Mouse (Mus musculus): ENCODE measurements at regions not wholly inside any gene's neighbourhood (a gene's known extent, or its start where the extent isn't known, plus 50 kb on each side); places are given as distances from the start of the nearest gene placed in this dataset.

- 70% methylated on average over 10 of the region's 10 CpGs for whole genome bisulfite sequencing
These were observed 2564.3 kb upstream of the Gm7489 start for GRCm38 (mm10) chr15:51320366-51320894.

GRCm38 (mm10) chr15:51323284-51323683 is 2561.4 kb upstream of the Gm7489 start:
- DNase-seq (ENCODE audit: low spot score) (no peak), ATAC-seq (no peak)
- H3K36me3 ChIP-seq (ENCODE audit: insufficient read depth, low read length) = no peaks in the 10 kb centered on the region
- no peaks in the 10 kb centered on the region for H3K4me1 ChIP-seq (ENCODE audit: insufficient read depth, low read depth, low read length)
- no peak for TF ChIP-seq CTCF (IDR thresholded peaks at IDR 0.05)
- TF ChIP-seq EP300 (IDR thresholded peaks at IDR 0.05) = no peak
- H3K9me3 ChIP-seq (ENCODE audit: low read length) = no peaks in the 10 kb centered on the region
- H3K4me2 ChIP-seq (replicated peaks; ENCODE audit: low read depth, low read length) = no peak overlapping the region
- no peak overlapping the region for H3K9ac ChIP-seq (replicated peaks; ENCODE audit: low read depth)
- no peak overlapping the region for H3K27ac ChIP-seq (ENCODE audit: low read length)
- H3K4me3 ChIP-seq (ENCODE audit: low read depth, low read length) = no peak overlapping the region
- 65% methylated on average over 5 of the region's 5 CpGs for WGBS
- no peaks in the 10 kb centered on the region for H3K27me3 ChIP-seq (replicated peaks; ENCODE audit: insufficient read depth, low read length)

More at GRCm38 (mm10) chr15:51320366-51320894, 2564.3 kb upstream of the Gm7489 start:
- TF ChIP-seq EP300 (IDR thresholded peaks at IDR 0.05) (no peak), CTCF (IDR thresholded peaks at IDR 0.05) (no peak)
- DNase-seq (ENCODE audit: low spot score) (no peak), ATAC-seq (no peak)
- Histone ChIP-seq H3K9me3 (ENCODE audit: low read length) (no peaks in the 10 kb centered on the region), H3K4me2 (replicated peaks; ENCODE audit: low read depth, low read length) (no peak overlapping the region), H3K27me3 (replicated peaks; ENCODE audit: insufficient read depth, low read length) (no peaks in the 10 kb centered on the region), H3K4me3 (ENCODE audit: low read depth, low read length) (no peak overlapping the region), H3K27ac (ENCODE audit: low read length) (no peak overlapping the region), H3K36me3 (ENCODE audit: insufficient read depth, low read length) (no peaks in the 10 kb centered on the region), H3K4me1 (ENCODE audit: insufficient read depth, low read depth, low read length) (no peaks in the 10 kb centered on the region), H3K9ac (replicated peaks; ENCODE audit: low read depth) (no peak overlapping the region)

DNA sequence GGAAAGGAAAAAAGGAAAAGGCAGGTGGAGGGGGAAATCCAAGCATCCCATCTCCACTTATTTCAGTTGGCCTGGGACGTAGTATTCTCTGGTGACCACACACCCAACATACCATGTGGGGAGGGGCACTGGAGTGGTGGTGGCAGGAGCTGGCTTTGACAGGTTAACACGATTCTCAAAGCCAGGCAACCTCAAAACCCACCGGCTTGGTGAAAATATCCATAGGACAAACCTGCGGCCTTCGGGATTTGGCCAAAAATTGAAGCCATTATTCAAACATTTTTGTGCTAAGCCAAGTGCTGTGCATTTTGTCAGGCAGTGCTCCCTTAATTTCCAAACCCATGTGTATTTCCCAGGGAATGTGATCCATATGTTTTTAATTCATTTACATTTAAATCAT is 2560.5 kb upstream of the Gm7489 start:
- no peak for DNase-seq (ENCODE audit: low spot score)
- TF ChIP-seq CTCF (IDR thresholded peaks at IDR 0.05) = no peak
- no peak for TF ChIP-seq EP300 (IDR thresholded peaks at IDR 0.05)
- no peak for ATAC-seq
- 80% methylated on average over 5 of the region's 5 CpGs for WGBS
- no peak overlapping the region for H3K27ac ChIP-seq (ENCODE audit: low read length)
- H3K27me3 ChIP-seq (replicated peaks; ENCODE audit: insufficient read depth, low read length) = no peaks in the 10 kb centered on the region
- H3K4me1 ChIP-seq (ENCODE audit: insufficient read depth, low read depth, low read length) = no peaks in the 10 kb centered on the region
- H3K9ac ChIP-seq (replicated peaks; ENCODE audit: low read depth) = no peak overlapping the region
- no peak overlapping the region for H3K4me2 ChIP-seq (replicated peaks; ENCODE audit: low read depth, low read length)
- H3K36me3 ChIP-seq (ENCODE audit: insufficient read depth, low read length) = no peaks in the 10 kb centered on the region
- no peaks in the 10 kb centered on the region for H3K9me3 ChIP-seq (ENCODE audit: low read length)
- no peak overlapping the region for H3K4me3 ChIP-seq (ENCODE audit: low read depth, low read length)

- Histone ChIP-seq H3K4me3 (ENCODE audit: low read depth, low read length) (no peak overlapping the region), H3K9me3 (ENCODE audit: low read length) (no peaks in the 10 kb centered on the region), H3K4me1 (ENCODE audit: insufficient read depth, low read depth, low read length) (no peaks in the 10 kb centered on the region), H3K27me3 (replicated peaks; ENCODE audit: insufficient read depth, low read length) (no peaks in the 10 kb centered on the region), H3K27ac (ENCODE audit: low read length) (no peak overlapping the region), H3K9ac (replicated peaks; ENCODE audit: low read depth) (no peak overlapping the region), H3K4me2 (replicated peaks; ENCODE audit: low read depth, low read length) (no peak overlapping the region), H3K36me3 (ENCODE audit: insufficient read depth, low read length) (no peaks in the 10 kb centered on the region)
- TF ChIP-seq CTCF (IDR thresholded peaks at IDR 0.05) = no peak
- no peak for TF ChIP-seq EP300 (IDR thresholded peaks at IDR 0.05)
- ATAC-seq (no peak), DNase-seq (ENCODE audit: low spot score) (no peak)
- WGBS = 47% methylated on average over 5 of the region's 5 CpGs
These were observed 2557.0 kb upstream of the Gm7489 start for GRCm38 (mm10) chr15:51327702-51328101.

DNA sequence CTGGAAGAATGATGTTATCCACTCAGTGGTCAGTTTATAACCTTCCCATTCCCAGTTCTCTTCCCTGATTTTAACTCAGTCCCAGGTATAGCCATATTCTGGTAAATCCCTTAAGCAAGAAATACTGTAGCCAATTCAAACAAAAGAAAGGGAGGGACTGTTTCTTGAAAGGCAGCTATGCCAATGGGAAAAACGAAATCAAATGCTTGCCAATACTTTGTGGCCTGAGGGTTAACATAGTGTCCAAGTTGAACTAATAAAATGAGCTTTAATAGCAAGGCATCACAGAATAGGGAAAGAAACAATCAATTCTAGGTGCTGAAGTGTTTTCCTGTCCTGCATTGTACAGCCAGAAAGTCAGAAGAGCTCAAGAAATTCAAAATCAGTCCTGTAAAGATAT is 2548.3 kb upstream of the Gm7489 start:
- Histone ChIP-seq H3K4me1 (ENCODE audit: insufficient read depth, low read depth, low read length) (no peaks in the 10 kb centered on the region), H3K36me3 (ENCODE audit: insufficient read depth, low read length) (no peaks in the 10 kb centered on the region), H3K4me3 (ENCODE audit: low read depth, low read length) (no peak overlapping the region), H3K4me2 (replicated peaks; ENCODE audit: low read depth, low read length) (no peak overlapping the region), H3K27ac (ENCODE audit: low read length) (no peak overlapping the region), H3K9ac (replicated peaks; ENCODE audit: low read depth) (no peak overlapping the region), H3K9me3 (ENCODE audit: low read length) (no peaks in the 10 kb centered on the region), H3K27me3 (replicated peaks; ENCODE audit: insufficient read depth, low read length) (no peaks in the 10 kb centered on the region)
- WGBS = 74% methylated on average over 1 of the region's 1 CpGs
- DNase-seq (ENCODE audit: low spot score) (no peak), ATAC-seq (no peak)
- TF ChIP-seq EP300 (IDR thresholded peaks at IDR 0.05) (no peak), CTCF (IDR thresholded peaks at IDR 0.05) (no peak)

DNA sequence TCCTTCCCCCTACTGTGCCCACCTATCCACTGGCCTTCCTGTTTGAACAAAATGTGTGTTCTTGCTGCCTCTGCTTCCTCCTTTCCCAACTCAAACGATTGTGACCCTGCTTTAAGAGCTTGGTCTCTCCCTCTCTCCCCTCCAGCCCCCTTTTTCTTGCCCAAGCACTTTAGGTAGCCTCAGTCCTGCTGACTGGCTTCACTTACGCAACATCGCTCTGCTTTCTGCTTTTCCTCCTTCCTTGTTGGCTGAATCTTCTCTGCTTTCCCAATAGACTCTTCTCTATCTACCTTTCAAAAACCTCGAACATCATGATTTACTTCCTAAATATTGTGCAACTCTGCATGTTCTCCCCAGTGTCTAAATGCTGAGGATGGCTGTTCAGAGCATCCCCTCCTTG is 2538.4 kb upstream of the Gm7489 start:
- H3K4me1 ChIP-seq (ENCODE audit: insufficient read depth, low read depth, low read length) = no peaks in the 10 kb centered on the region
- no peaks in the 10 kb centered on the region for H3K27me3 ChIP-seq (replicated peaks; ENCODE audit: insufficient read depth, low read length)
- ATAC-seq (no peak), DNase-seq (ENCODE audit: low spot score) (no peak)
- H3K9me3 ChIP-seq (ENCODE audit: low read length) = no peaks in the 10 kb centered on the region
- H3K4me2 ChIP-seq (replicated peaks; ENCODE audit: low read depth, low read length) = no peak overlapping the region
- H3K4me3 ChIP-seq (ENCODE audit: low read depth, low read length) = no peak overlapping the region
- H3K36me3 ChIP-seq (ENCODE audit: insufficient read depth, low read length) = no peaks in the 10 kb centered on the region
- 67% methylated on average over 4 of the region's 4 CpGs for whole genome bisulfite sequencing
- H3K27ac ChIP-seq (ENCODE audit: low read length) = no peak overlapping the region
- TF ChIP-seq CTCF (IDR thresholded peaks at IDR 0.05) (no peak), EP300 (IDR thresholded peaks at IDR 0.05) (no peak)
- H3K9ac ChIP-seq (replicated peaks; ENCODE audit: low read depth) = no peak overlapping the region

DNA sequence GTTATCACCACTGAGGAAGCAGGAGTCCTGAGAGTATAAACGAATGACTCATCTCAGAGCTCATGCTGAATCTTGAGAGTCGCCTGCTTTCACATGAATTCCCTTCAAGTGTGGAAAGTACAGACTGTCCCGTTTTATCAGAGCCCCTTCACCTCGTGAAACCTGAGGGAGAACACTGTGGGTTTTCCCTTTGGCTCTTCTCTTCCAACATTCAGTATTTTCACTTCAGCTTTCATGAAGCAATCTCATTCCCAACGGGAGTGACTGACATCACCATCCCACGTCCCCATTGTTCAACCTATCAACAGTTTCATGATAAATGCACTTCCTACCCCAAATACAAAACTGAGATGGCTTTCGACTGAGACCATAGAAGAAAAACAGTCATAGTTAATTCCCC is 2521.3 kb upstream of the Gm7489 start:
- no peaks in the 10 kb centered on the region for H3K9me3 ChIP-seq (ENCODE audit: low read length)
- TF ChIP-seq EP300 (IDR thresholded peaks at IDR 0.05) (no peak), CTCF (IDR thresholded peaks at IDR 0.05) (no peak)
- no peaks in the 10 kb centered on the region for H3K36me3 ChIP-seq (ENCODE audit: insufficient read depth, low read length)
- no peak overlapping the region for H3K4me2 ChIP-seq (replicated peaks; ENCODE audit: low read depth, low read length)
- DNase-seq (ENCODE audit: low spot score) (no peak), ATAC-seq (no peak)
- H3K9ac ChIP-seq (replicated peaks; ENCODE audit: low read depth) = no peak overlapping the region
- WGBS = 33% methylated on average over 7 of the region's 7 CpGs
- H3K27ac ChIP-seq (ENCODE audit: low read length) = no peak overlapping the region
- H3K4me1 ChIP-seq (ENCODE audit: insufficient read depth, low read depth, low read length) = no peaks in the 10 kb centered on the region
- no peaks in the 10 kb centered on the region for H3K27me3 ChIP-seq (replicated peaks; ENCODE audit: insufficient read depth, low read length)
- H3K4me3 ChIP-seq (ENCODE audit: low read depth, low read length) = no peak overlapping the region

All from lung, postnatal 0 days (tissue).